Mouse (Mus musculus): Measurements from ENCODE around the gene Gng10. TPM values are rescaled to one million over a fixed set of nuclear protein-coding genes. Genes with fewer than 3 reads are reported as not detected.

Gene Gng10
- total RNA-seq, 2 experiments from 2014 or later, result 91.0 to 93.5 TPM

GRCm38 (mm10) chr4:59000614-59001013 is 34.3 kb upstream of the Gng10 start:
- TF ChIP-seq CTCF (conservative IDR thresholded peaks at IDR 0.05), result peak; percentile 65
- Histone ChIP-seq H3K4me3 (no peak overlapping the region), H3K27ac (no peak overlapping the region)
- peak in 1 of 2 experiments; percentile 16 for DNase-seq (ENCODE audit: low spot score in 2 of 2)

- H3K4me3 ChIP-seq, result peak within 1 kb of the TSS; percentile 86
- H3K27ac ChIP-seq, result peak within 1 kb of the TSS; percentile 91
- DNase-seq (ENCODE audit: low spot score in 2 of 2), result peak; percentile 91 to 93
- TF ChIP-seq CTCF (conservative IDR thresholded peaks at IDR 0.05), result no peak
Measured at GRCm38 (mm10) chr4:59002948-59003805, 31.7 kb upstream of the Gng10 start, which contains the start of gene Gm20503. Gene Gm20503 (plus strand): TSS chr4:59003210.

- 0 out of 2 replicates have a peak overlapping the region, but pooled peaks have one; percentile 91 for H3K27ac ChIP-seq
- TF ChIP-seq CTCF (conservative IDR thresholded peaks at IDR 0.05), result no peak
Measured at GRCm38 (mm10) chr4:59003806-59004200, 31.1 kb upstream of the Gng10 start.

GRCm38 (mm10) chr4:59006211-59006610 is 28.7 kb upstream of the Gng10 start:
- no peak overlapping the region for H3K27ac ChIP-seq
- DNase-seq (ENCODE audit: low spot score in 2 of 2), result no peak
- TF ChIP-seq CTCF (conservative IDR thresholded peaks at IDR 0.05), result no peak
- no peak overlapping the region for H3K4me3 ChIP-seq

More at GRCm38 (mm10) chr4:59003806-59004200, 31.1 kb upstream of the Gng10 start:
- H3K4me3 ChIP-seq, result peak overlapping the region; percentile 86
- DNase-seq (ENCODE audit: low spot score in 2 of 2), result no peak

GRCm38 (mm10) chr4:59007016-59007415 is 27.9 kb upstream of the Gng10 start:
- 0 out of 2 replicates have a peak, but pooled peaks have one; percentile 4 for TF ChIP-seq CTCF (conservative IDR thresholded peaks at IDR 0.05)
- no peak for DNase-seq (ENCODE audit: low spot score in 2 of 2)
- H3K27ac ChIP-seq, result no peak overlapping the region
- no peak overlapping the region for H3K4me3 ChIP-seq

- TF ChIP-seq CTCF (conservative IDR thresholded peaks at IDR 0.05), result no peak
- H3K27ac ChIP-seq, result no peak overlapping the region
- no peak for DNase-seq (ENCODE audit: low spot score in 2 of 2)
- H3K4me3 ChIP-seq, result no peak overlapping the region
Measured at GRCm38 (mm10) chr4:59007974-59008373, 26.9 kb upstream of the Gng10 start.

- DNase-seq (ENCODE audit: low spot score in 2 of 2), result no peak
- Histone ChIP-seq H3K27ac (no peak overlapping the region), H3K4me3 (no peak overlapping the region)
- TF ChIP-seq CTCF (conservative IDR thresholded peaks at IDR 0.05), result no peak
Measured at GRCm38 (mm10) chr4:59009186-59009585, 25.7 kb upstream of the Gng10 start.

GRCm38 (mm10) chr4:59009696-59010095 is 25.2 kb upstream of the Gng10 start:
- Histone ChIP-seq H3K27ac (no peak overlapping the region), H3K4me3 (no peak overlapping the region)
- TF ChIP-seq CTCF (conservative IDR thresholded peaks at IDR 0.05), result no peak
- no peak for DNase-seq (ENCODE audit: low spot score in 2 of 2)

- Histone ChIP-seq H3K4me3 (no peak overlapping the region), H3K27ac (no peak overlapping the region)
- DNase-seq (ENCODE audit: low spot score in 2 of 2), result no peak
- TF ChIP-seq CTCF (conservative IDR thresholded peaks at IDR 0.05), result no peak
Measured at GRCm38 (mm10) chr4:59011446-59011845, 23.4 kb upstream of the Gng10 start.

- no peak overlapping the region for H3K27ac ChIP-seq
- DNase-seq (ENCODE audit: low spot score in 2 of 2), result no peak
- TF ChIP-seq CTCF (conservative IDR thresholded peaks at IDR 0.05), result no peak
- no peak overlapping the region for H3K4me3 ChIP-seq
Measured at GRCm38 (mm10) chr4:59015181-59015580, 19.7 kb upstream of the Gng10 start.

GRCm38 (mm10) chr4:59016922-59017321 is 18.0 kb upstream of the Gng10 start:
- no peak for TF ChIP-seq CTCF (conservative IDR thresholded peaks at IDR 0.05)
- no peak overlapping the region for H3K4me3 ChIP-seq
- no peak for DNase-seq (ENCODE audit: low spot score in 2 of 2)
- no peak overlapping the region for H3K27ac ChIP-seq

GRCm38 (mm10) chr4:59034325-59034917 is 467 bp upstream of the Gng10 start:
- H3K27ac ChIP-seq, result peak overlapping the region; percentile 97
- no peak for TF ChIP-seq CTCF (conservative IDR thresholded peaks at IDR 0.05)
- peak overlapping the region; percentile 58 for H3K4me3 ChIP-seq
- no peak for DNase-seq (ENCODE audit: low spot score in 2 of 2)

- peak in 1 of 2 experiments; percentile 15 for DNase-seq (ENCODE audit: low spot score in 2 of 2)
- no peak for TF ChIP-seq CTCF (conservative IDR thresholded peaks at IDR 0.05)
- Histone ChIP-seq H3K4me3 (peak overlapping the region; percentile 58), H3K27ac (peak overlapping the region; percentile 97)
Measured at GRCm38 (mm10) chr4:59035786-59036350, 980 bp downstream of the Gng10 start.

Data from layer of hippocampus, adult 2 months (tissue).